Mouse (Mus musculus) kidney, postnatal 10 days (tissue): ENCODE measurements around the gene Vps26a.

Experiments used
- DNase-seq: peaks from one replicate; pipeline ENCODE4 v3.0.0; 2021; ENCODE audit warnings: mixed read lengths

The Vps26a gene

GRCm38 (mm10) chr10:62413606-62413982, 73.0 kb downstream of the Vps26a start:
- no peak for DNase-seq

GRCm38 (mm10) chr10:62412906-62413605, 73.5 kb downstream of the Vps26a start:
- peak; percentile 50 for DNase-seq

DNA sequence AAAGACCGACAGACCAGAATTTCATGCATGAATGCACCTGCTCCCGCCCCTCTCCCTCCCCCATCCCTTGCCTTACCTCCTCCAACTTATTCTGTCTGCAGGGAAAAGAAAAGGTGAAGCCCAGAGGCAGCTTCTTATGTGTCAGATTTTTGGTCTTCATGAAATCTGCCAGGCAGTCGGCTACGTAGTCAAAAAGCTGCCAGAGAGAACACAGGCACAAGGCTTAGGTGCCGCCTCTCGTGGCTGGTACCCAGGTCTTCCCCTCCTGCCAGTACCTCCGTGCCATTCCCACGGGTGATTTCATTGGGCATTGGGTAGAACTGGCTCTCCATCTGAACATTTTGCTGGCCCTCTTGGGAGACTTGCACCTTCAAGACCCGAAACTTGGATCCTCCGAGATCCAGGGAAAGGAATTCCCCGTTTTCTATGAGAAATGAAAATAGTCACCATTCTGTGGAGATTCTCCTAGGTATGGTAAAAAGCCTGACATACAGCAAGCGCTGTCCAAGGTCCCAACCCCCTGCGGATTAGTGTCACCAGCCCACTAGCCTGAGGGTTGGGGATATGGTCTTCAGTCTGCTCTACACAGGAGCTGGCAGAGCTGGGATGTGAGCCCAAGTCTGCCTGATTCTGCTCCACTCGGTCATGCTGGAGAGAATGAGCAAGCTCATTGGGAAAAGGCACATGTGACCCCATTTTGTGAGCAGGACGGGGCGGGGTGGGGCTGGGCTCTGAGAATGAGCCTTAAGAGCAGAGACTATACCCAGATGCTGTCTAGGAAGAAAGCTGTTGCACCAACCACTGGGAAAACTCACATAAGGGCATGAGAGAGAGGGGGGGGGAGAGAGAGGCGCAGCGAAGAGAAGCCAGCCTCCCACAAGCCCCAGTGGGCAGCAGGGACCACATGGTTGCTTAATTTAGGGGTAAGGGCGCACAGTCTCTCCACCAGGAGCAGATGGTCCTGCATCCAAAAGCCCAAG, 74.9 kb downstream of the Vps26a start:
- DNase-seq = no peak

DNA sequence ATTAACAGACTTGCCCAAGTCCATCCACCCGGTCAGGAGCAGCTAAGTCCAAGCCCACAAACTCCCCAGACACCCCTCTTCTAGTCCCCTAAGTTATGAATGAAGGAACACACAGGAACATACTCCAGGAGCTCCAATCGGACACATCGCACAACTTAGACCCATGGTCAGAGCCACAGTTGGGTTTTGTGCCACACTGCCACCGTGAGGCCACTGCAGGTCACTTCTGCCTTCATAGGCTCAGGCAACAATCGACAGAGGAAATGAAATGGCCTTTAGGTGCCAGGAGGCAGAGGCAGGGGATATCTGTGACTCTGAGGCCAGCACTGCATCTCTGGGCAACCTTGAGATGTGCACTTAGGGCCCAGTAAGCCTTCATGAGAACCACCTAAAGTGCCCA, 75.7 kb downstream of the Vps26a start:
- peak; percentile 81 for DNase-seq
